Mouse (Mus musculus): Measurements from ENCODE around the gene Pyroxd1. TPM values are rescaled to one million over a fixed set of nuclear protein-coding genes. Genes with fewer than 3 reads are reported as not detected.

Gene Pyroxd1
- total RNA-seq, 4 experiments from 2014 or later: 12.2 to 17.3 (median 14.7) TPM

- DNase-seq (ENCODE audit: low spot score in 2 of 2): no peak
These were observed 24.1 kb downstream of the Pyroxd1 start for GRCm38 (mm10) chr6:142369568-142369967.

- DNase-seq (ENCODE audit: low spot score in 2 of 2): no peak
These were observed 31.6 kb downstream of the Pyroxd1 start for GRCm38 (mm10) chr6:142377081-142377480.

- no peak for DNase-seq (ENCODE audit: low spot score in 2 of 2)
These were observed 33.3 kb downstream of the Pyroxd1 start for GRCm38 (mm10) chr6:142378576-142379330.

- no peak for DNase-seq (ENCODE audit: low spot score in 2 of 2)
These were observed 34.5 kb downstream of the Pyroxd1 start for GRCm38 (mm10) chr6:142379961-142380360.

GRCm38 (mm10) chr6:142381615-142382014, 36.2 kb downstream of the Pyroxd1 start:
- no peak for DNase-seq (ENCODE audit: low spot score in 2 of 2)

GRCm38 (mm10) chr6:142384521-142384920, 39.1 kb downstream of the Pyroxd1 start:
- DNase-seq (ENCODE audit: low spot score in 2 of 2): no peak

- DNase-seq (ENCODE audit: low spot score in 2 of 2): no peak
These were observed 41.0 kb downstream of the Pyroxd1 start for GRCm38 (mm10) chr6:142386285-142387010.

GRCm38 (mm10) chr6:142387011-142387754, 41.7 kb downstream of the Pyroxd1 start, which contains the start of the genes Recql and Golt1b:
TSS of gene Recql (minus strand) at chr6:142387087.
TSS of gene Golt1b (plus strand) at chr6:142387221.
- DNase-seq (ENCODE audit: low spot score in 2 of 2): peak; percentile 97 to 99

GRCm38 (mm10) chr6:142387755-142388271, 42.4 kb downstream of the Pyroxd1 start:
- no peak for DNase-seq (ENCODE audit: low spot score in 2 of 2)

GRCm38 (mm10) chr6:142389101-142389500, 43.6 kb downstream of the Pyroxd1 start:
- DNase-seq (ENCODE audit: low spot score in 2 of 2): no peak

- DNase-seq (ENCODE audit: low spot score in 2 of 2): no peak
These were observed 46.9 kb downstream of the Pyroxd1 start for GRCm38 (mm10) chr6:142392312-142392711.

GRCm38 (mm10) chr6:142394669-142395068, 49.2 kb downstream of the Pyroxd1 start:
- peak; percentile 22 to 37 for DNase-seq (ENCODE audit: low spot score in 2 of 2)

GRCm38 (mm10) chr6:142395756-142396155, 50.3 kb downstream of the Pyroxd1 start:
- DNase-seq (ENCODE audit: low spot score in 2 of 2): no peak

GRCm38 (mm10) chr6:142411140-142411539, 65.7 kb downstream of the Pyroxd1 start:
- no peak for DNase-seq (ENCODE audit: low spot score in 2 of 2)

Other genes with a start within 250 kb of the Pyroxd1 start
- gene Slco1a6, start 137.1 kb upstream of the Pyroxd1 start, total RNA-seq (2022): under 1 TPM in 1 of 4 experiments, not detected in 3; 0.83 TPM
- not detected for gene Iapp, start 47.2 kb upstream of the Pyroxd1 start, total RNA-seq (2022)
- gene Slco1a5, start 22.7 kb upstream of the Pyroxd1 start, total RNA-seq (2022): under 1 TPM in 1 of 4 experiments, not detected in 3; 0.32 TPM
- 10 to 100 TPM; 21.8 to 25.7 (median 23.6) TPM for gene Recql, start 41.4 kb downstream of the Pyroxd1 start, total RNA-seq (2022)
- 10 to 100 TPM; 30.6 to 34.0 (median 33.0) TPM for gene Golt1b, start 41.6 kb downstream of the Pyroxd1 start, total RNA-seq (2022)
- gene Spx, start 67.8 kb downstream of the Pyroxd1 start, total RNA-seq (2022): 1 to 10 TPM in 1 of 4 experiments, under 1 TPM in 3; 0.70 to 1.2 (median 0.87) TPM
- under 1 TPM in 3 of 4 experiments, not detected in 1; 0.16 to 0.18 (median 0.16) TPM for gene Gys2, start 127.5 kb downstream of the Pyroxd1 start, total RNA-seq (2022)
- 100 to 1,000 TPM; 561 to 645 (median 604) TPM for gene Ldhb, start 162.3 kb downstream of the Pyroxd1 start, total RNA-seq (2022)
- 1 to 10 TPM; 1.7 to 2.3 (median 1.9) TPM for gene Kcnj8, start 226.0 kb downstream of the Pyroxd1 start, total RNA-seq (2022)